Mouse (Mus musculus) cerebellum, adult 2 months (tissue): ENCODE results near the gene Msi2.

Experiments used
- CTCF ChIP-seq: fragments of 200-500 bp; IDR thresholded peaks from 2 replicates; pipeline ENCODE4 v1.5.1; 2011; ENCODE audit warnings: low read depth, mild to moderate bottlenecking, control low read depth, low read length, moderate library complexity, borderline replicate concordance; ENCODE audit not compliant: insufficient read depth
- POLR2A ChIP-seq: fragments of 200-500 bp; IDR thresholded peaks from 2 replicates; pipeline ENCODE4 v1.6.1; 2011; ENCODE audit warnings: low read length, control low read depth, borderline replicate concordance; ENCODE audit not compliant: insufficient read depth

DNA sequence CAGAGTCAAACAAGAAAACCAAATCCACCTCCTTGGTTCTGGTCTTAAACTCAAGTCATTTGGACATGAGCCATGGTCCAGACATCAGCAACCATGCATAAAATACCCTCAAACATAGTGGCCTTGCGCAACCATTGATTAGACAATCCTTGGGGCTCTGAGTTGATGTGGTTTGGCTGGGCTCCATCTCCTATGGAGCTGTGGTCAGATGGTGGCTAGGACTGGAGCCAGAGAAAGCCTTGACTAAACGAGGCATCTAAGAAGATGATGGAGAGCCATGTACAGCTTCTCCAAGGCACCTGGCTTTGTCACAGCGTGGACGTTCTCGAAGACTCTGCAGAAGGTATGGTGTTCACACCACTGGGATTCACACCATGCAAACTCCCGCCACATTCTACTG is 318.1 kb downstream of the Msi2 start:
- TF ChIP-seq CTCF (no peak), POLR2A (no peak)
